Mouse (Mus musculus): ENCODE results near the gene Kcnj10.

- TF ChIP-seq CTCF (IDR thresholded peaks at IDR 0.05; ENCODE audit: control insufficient read depth, insufficient read depth, low read length): no peak
- TF ChIP-seq POLR2A (IDR thresholded peaks at IDR 0.05; ENCODE audit: borderline replicate concordance, control insufficient read depth, low read depth, low read length): no peak
Observed at GRCm38 (mm10) chr1:172305153-172305552, 35.9 kb upstream of the Kcnj10 start.

Data from bone marrow, adult 2 months (tissue).